Mouse (Mus musculus) frontal cortex, postnatal 36 days (tissue): ENCODE results near the gene Phactr4.

Source experiments
- DNase-seq, 2 experiments: peaks; one replicate each; pipeline ENCODE4 v3.0.0; 2022; ENCODE audit warnings: low spot score in 2 of 2

The Phactr4 gene

GRCm38 (mm10) chr4:132411322-132412094 is 10.8 kb downstream of the Phactr4 start:
- no peak for DNase-seq

GRCm38 (mm10) chr4:132409587-132410229 is 12.6 kb downstream of the Phactr4 start:
- DNase-seq, result no peak

GRCm38 (mm10) chr4:132406393-132407189 is 15.7 kb downstream of the Phactr4 start:
- DNase-seq, result no peak

GRCm38 (mm10) chr4:132404588-132404987 is 17.7 kb downstream of the Phactr4 start:
- no peak for DNase-seq

- no peak for DNase-seq
These were observed 19.1 kb downstream of the Phactr4 start for GRCm38 (mm10) chr4:132403063-132403660.

- DNase-seq, result no peak
These were observed 21.3 kb downstream of the Phactr4 start for GRCm38 (mm10) chr4:132401016-132401415.

- DNase-seq, result no peak
These were observed 23.4 kb downstream of the Phactr4 start for GRCm38 (mm10) chr4:132398863-132399262.

- no peak for DNase-seq
These were observed 24.1 kb downstream of the Phactr4 start for GRCm38 (mm10) chr4:132398045-132398774.

GRCm38 (mm10) chr4:132397120-132397519 is 25.2 kb downstream of the Phactr4 start:
- no peak for DNase-seq

GRCm38 (mm10) chr4:132396251-132396650 is 26.0 kb downstream of the Phactr4 start:
- DNase-seq, result no peak

- DNase-seq, result no peak
These were observed 31.1 kb downstream of the Phactr4 start for GRCm38 (mm10) chr4:132391063-132391740.

GRCm38 (mm10) chr4:132389302-132389701 is 33.0 kb downstream of the Phactr4 start:
- DNase-seq, result no peak

GRCm38 (mm10) chr4:132387617-132388016 is 34.7 kb downstream of the Phactr4 start:
- no peak for DNase-seq

GRCm38 (mm10) chr4:132386846-132387245 is 35.4 kb downstream of the Phactr4 start:
- DNase-seq, result no peak

- no peak for DNase-seq
These were observed 36.4 kb downstream of the Phactr4 start for GRCm38 (mm10) chr4:132385771-132386410.

GRCm38 (mm10) chr4:132383455-132383854 is 38.8 kb downstream of the Phactr4 start:
- DNase-seq, result no peak

GRCm38 (mm10) chr4:132382296-132382695 is 40.0 kb downstream of the Phactr4 start:
- no peak for DNase-seq

GRCm38 (mm10) chr4:132380965-132381616 is 41.2 kb downstream of the Phactr4 start:
- no peak for DNase-seq

GRCm38 (mm10) chr4:132373820-132374219 is 48.5 kb downstream of the Phactr4 start:
- DNase-seq, result no peak
